Mouse (Mus musculus) common myeloid progenitor, adult 5-6 weeks (primary cell): ENCODE measurements around the gene Nhsl1. TPM values are rescaled to one million over a fixed set of nuclear protein-coding genes. Genes with fewer than 3 reads are reported as not detected.

ENCODE experiments used
- ATAC-seq: replicated peaks from 2 replicates; pipeline ENCODE4 v1.8.0; 2016; ENCODE audit warnings: low read depth, mild to moderate bottlenecking, moderate TSS enrichment, inconsistent platforms; ENCODE audit not compliant: poor library complexity, severe bottlenecking
- total RNA-seq: library from RNA; stranded (forward); fragments of 200-1000, 187-1606 nt; gene quantifications from 2 replicates; pipeline ENCODE4 v1.2.3, GENCODE M21; 2017

The Nhsl1 gene
- total RNA-seq, 1 experiment from 2014 or later: 1.4 TPM

DNA sequence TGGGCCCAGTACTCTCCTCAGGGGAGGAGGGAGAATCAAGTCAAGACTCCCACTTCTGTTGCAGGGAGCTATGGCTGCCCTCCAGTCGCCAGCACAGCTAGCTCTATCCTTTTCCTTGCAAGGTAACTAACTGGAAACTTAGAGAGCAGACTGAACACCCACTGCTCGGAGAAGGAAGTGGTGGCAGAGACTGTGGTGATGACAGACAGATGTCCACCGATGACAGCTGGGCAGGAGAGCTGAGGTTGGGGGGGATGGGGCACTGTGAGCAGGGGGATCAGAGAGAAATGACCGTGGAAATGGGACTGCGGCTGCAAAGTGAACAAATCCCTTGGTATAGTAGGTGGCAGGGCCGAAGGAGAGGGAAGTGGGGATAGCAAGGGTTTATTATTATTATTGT lies 73.5 kb downstream of the Nhsl1 start:
- ATAC-seq: no peak

DNA sequence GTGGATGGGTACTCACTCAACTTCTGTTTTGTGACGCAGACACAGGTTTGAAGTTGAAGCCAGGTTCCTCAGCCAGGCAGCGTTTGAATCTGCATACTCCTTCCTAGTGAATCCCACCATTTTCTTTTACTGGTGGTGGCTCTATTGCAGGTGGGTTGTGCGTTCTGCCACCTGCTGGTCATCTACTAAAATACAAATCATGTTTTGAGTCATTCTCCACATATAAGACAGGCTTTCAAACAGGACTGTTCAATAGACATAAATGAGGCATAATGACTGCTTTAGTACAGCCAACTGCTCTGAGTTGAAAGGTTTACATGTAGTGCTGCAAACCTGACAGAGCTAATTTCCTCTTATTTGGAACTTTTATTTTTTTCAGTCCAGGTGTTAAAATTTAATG lies 75.0 kb downstream of the Nhsl1 start:
- peak; percentile 81 for ATAC-seq

- ATAC-seq: no peak
Observed at GRCm38 (mm10) chr10:18394270-18394669, 75.5 kb downstream of the Nhsl1 start.

- ATAC-seq: no peak
Observed at GRCm38 (mm10) chr10:18400089-18400644, 81.4 kb downstream of the Nhsl1 start.

DNA sequence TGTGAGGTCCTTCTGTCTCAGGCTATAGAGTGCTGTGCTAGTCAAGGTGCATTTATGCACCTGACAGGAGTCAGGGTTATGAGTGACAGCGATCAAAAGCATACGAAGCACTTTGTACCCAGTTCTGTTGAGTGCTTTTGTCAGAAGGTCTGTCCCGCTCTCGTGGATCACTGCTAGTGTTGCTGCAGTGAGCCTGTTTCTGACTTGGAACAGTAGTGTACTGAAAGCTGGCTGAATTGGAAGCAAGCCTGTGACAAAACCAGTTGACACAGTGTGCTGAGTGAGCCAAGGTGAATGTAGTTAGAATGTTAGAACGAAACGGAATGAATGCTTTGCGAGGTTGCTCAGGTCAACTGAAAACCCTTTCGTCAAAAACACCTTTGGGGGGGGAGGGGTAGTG lies 82.2 kb downstream of the Nhsl1 start:
- no peak for ATAC-seq

DNA sequence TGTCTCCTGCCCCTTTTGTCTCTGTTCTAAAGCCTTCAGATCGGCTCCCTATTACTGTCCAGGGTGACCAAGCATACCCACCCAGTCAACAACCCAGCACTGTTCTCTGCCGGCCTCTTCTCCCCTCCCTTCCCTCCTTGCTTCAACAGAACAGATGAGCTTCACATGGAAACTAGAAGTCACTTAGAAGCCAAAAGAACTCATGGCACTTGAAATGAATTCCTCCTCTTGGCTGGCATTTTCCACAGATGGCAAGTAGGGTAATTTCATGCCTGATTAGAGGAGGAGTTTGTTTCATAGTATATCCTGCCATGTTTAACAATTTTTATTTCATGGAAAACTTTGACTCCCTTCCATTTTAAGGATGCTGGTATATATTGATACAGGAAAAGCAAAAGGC lies 85.2 kb downstream of the Nhsl1 start:
- no peak for ATAC-seq

GRCm38 (mm10) chr10:18404679-18405078 lies 85.9 kb downstream of the Nhsl1 start:
- no peak for ATAC-seq

DNA sequence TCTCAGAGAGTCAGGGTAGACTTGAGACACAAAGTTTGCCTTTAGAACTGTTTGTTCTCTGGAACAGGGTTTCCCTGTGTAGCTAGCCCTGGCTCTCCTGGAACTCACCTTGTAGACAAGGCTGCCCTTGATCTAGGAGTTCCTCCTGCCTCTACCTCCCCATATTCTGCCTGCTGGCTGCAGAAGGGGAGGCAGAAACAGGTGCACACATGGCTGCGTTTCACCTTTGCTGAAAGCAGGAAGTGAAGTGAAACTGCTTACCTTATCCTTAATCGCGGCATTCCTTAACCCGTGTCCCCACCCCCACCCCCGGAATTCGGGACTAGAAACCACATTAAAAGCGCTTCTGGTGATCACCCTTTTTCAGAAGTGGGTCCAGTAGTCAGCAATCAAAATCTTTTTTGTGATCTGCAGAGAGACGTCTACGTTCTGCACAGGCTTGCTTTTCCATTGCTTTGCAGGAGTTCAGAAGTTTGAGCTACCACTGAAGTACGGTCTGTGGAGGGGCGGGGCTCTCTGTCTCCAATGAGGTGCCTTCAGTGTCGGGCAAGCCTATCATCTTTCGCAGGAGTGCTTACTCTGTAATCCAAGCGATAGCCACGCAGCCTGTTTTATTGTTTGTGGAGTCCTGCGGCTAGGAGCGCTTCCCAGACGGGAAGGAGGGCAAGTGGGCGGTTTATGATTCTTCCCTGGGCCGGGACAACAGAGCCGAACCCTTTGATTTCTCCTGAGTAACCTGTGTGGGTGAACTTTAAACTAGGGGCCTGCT lies 88.5 kb downstream of the Nhsl1 start:
- peak; percentile 99 for ATAC-seq

DNA sequence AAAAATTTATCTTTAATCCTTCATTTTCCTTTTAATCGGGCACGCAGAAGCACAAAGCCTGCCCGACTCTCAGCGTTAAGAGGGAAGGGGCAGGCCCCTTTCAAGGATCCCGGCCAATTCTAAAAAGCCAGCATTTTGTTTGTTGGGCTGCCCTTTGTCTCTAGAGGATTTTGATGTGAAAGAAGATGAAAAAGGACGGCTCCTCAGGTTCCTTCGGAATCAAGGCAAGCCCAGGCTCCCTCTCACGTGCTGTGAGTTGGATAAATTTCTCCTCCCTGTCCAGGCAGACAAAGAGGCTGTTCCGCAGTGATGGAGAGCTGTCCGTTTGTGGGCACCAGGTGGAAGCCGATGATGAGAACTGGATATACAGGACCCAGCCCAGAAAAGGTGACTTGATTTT lies 89.3 kb downstream of the Nhsl1 start:
- ATAC-seq: no peak

GRCm38 (mm10) chr10:18408635-18409034 lies 89.8 kb downstream of the Nhsl1 start:
- no peak for ATAC-seq

DNA sequence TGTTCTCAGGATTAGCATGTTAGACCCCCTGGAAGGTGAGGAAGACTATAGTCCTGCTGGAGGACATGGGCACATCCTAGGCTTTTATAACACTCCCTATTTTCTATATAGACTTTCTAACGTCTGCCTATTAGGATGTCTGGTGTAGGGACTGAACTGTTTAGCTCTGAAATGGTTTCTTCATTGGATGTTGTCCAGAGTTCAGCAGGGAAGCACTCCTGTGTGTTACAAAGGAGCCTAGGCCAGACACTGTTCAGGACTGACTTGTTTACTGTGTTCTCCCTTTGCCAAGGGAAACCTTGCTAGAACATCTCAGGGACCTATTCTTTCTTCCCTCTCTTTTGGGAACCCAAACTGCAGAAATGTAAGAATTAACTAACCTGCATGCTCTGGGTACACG lies 90.3 kb downstream of the Nhsl1 start:
- ATAC-seq: no peak

DNA sequence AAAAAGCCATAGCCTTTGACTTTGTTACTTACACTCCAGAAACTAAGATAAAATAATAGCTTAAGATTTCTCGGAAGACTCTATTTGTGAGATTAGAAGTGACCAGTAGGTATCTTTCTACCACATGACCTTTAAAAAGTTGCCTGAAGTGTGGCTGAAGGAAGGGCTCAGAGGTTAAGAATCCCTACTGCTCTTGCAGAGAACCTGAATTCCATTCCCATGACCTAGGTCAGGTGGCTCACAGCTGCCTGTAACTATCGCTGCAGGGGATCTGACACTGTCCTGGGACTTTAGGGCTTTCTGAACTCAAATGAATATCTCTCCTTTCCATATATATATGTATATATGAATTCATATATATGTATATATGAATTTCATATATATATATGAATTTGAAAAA lies 92.5 kb downstream of the Nhsl1 start:
- no peak for ATAC-seq

GRCm38 (mm10) chr10:18415946-18416345 lies 97.2 kb downstream of the Nhsl1 start:
- no peak for ATAC-seq

- no peak for ATAC-seq
Observed at GRCm38 (mm10) chr10:18418160-18418559, 99.4 kb downstream of the Nhsl1 start.

DNA sequence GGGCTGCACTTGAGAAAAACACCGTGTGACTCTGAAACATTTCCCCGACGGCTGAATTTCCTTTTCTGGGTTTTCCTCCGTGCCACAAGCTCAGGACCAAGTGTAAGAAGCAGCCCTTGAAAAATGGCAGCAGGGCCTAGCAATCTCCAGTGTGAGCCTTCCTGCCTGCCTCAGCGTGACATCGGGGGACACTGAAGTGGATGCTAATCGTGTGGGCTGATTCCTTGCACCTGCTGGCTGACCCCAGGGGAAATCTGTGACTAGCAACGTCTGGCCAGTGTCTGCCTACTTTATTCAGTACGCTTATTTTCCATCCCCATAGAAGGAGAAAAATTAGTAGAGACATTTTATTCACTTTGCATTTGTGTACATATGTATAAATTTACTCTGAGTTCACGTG lies 100.7 kb downstream of the Nhsl1 start:
- no peak for ATAC-seq

- ATAC-seq: no peak
Observed at GRCm38 (mm10) chr10:18420259-18421000, 101.6 kb downstream of the Nhsl1 start.

- ATAC-seq: no peak
Observed at GRCm38 (mm10) chr10:18422968-18423367, 104.2 kb downstream of the Nhsl1 start.

DNA sequence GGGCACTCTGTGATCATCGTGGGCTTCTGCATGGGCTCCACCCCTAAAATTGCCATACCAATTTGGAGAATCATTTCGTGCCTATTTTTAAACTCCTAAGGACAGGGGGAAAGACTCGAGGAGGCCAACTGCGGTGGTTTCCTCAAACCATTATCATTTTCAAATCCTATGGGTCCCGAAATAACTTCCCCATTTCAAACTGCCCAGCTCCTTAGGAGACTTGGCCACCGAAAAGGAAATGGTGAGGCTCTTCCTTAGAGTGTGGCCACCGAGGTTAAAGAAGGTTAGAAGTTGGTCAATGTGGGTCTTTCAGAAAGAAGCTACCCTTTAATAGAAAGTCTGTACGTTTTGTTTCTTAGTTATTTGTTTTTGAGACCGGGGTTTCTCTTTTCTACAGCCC lies 104.8 kb downstream of the Nhsl1 start:
- ATAC-seq: peak; percentile 91

GRCm38 (mm10) chr10:18427866-18428265 lies 109.1 kb downstream of the Nhsl1 start:
- ATAC-seq: no peak

GRCm38 (mm10) chr10:18429533-18429932 lies 110.7 kb downstream of the Nhsl1 start:
- ATAC-seq: no peak

DNA sequence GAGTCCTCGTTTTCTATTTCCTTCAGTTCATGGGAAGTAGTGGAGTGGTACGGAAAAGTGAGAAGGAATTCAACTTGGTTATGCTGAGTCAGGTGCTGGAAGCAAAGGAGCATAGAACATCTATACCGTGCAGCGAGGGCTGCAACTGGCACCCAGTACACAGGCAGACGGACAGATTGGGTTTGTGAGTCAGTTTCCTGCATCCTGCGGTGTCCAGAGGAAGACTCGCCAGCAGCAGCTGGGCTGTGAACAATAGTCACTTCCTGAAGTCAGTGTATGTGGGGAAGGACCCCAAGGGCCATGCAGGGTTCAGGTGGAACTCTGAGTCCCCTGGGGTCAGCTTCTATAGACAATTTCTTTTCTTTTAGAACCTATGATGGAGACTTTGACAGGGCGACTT lies 111.4 kb downstream of the Nhsl1 start:
- peak; percentile 61 for ATAC-seq
